Mouse (Mus musculus) layer of hippocampus, adult 18-20 months (tissue): ENCODE data around the gene Zfp2. TPM values are rescaled to one million over a fixed set of nuclear protein-coding genes. Genes with fewer than 3 reads are reported as not detected.

Experiments used
- DNase-seq, 2 experiments: peaks; one replicate each; pipeline ENCODE4 v3.0.0; 2022; ENCODE audit warnings: low spot score in 2 of 2
- total RNA-seq, 2 experiments: library from RNA; stranded (reverse); gene quantifications; 2 replicates each; pipeline ENCODE4 v1.2.3; 2021

The Zfp2 gene
- total RNA-seq, 2 experiments from 2014 or later: 20.2 to 21.6 TPM

- DNase-seq: no peak
Measured at GRCm38 (mm10) chr11:50883756-50884155, 32.2 kb downstream of the Zfp2 start.

- DNase-seq: no peak
Measured at GRCm38 (mm10) chr11:50878641-50879040, 37.3 kb downstream of the Zfp2 start.

- DNase-seq: no peak
Measured at GRCm38 (mm10) chr11:50850989-50851601, 64.9 kb downstream of the Zfp2 start.

GRCm38 (mm10) chr11:50850177-50850735 lies 65.7 kb downstream of the Zfp2 start, which contains the start of gene Grm6:
TSS of gene Grm6 (plus strand) at chr11:50850685.
- no peak for DNase-seq

- DNase-seq: no peak
Measured at GRCm38 (mm10) chr11:50849310-50849709, 66.7 kb downstream of the Zfp2 start.

Other genes with a start within 250 kb of the Zfp2 start
- 10 to 100 TPM; 41.7 to 45.2 TPM for gene Zfp354c, start 88.4 kb downstream of the Zfp2 start, total RNA-seq
- 1 to 10 TPM; 2.8 to 3.3 TPM for gene Zfp879, start 74.6 kb downstream of the Zfp2 start, total RNA-seq
- gene Grm6, start 65.5 kb downstream of the Zfp2 start, total RNA-seq: not detected
- gene Zfp454, start 28.5 kb downstream of the Zfp2 start, total RNA-seq: 1 to 10 TPM; 5.2 to 7.2 TPM
- 1 to 10 TPM; 6.6 to 7.0 TPM for gene Zfp354b, start 15.5 kb upstream of the Zfp2 start, total RNA-seq
- gene 4933414I15Rik, start 27.6 kb upstream of the Zfp2 start, total RNA-seq: not detected
- not detected for gene Prop1, start 37.6 kb upstream of the Zfp2 start, total RNA-seq
- gene Olfr1378, start 50.4 kb upstream of the Zfp2 start, total RNA-seq: not detected
- gene Olfr1377, start 65.8 kb upstream of the Zfp2 start, total RNA-seq: not detected
- gene Olfr51, start 87.4 kb upstream of the Zfp2 start, total RNA-seq: not detected
- gene Olfr54, start 98.1 kb upstream of the Zfp2 start, total RNA-seq: not detected
- not detected for gene Olfr1375, start 131.9 kb upstream of the Zfp2 start, total RNA-seq
- gene Zfp354a, start 143.1 kb upstream of the Zfp2 start, total RNA-seq: 10 to 100 TPM in 1 of 2 experiments, 1 to 10 TPM in 1; 10.0 to 11.7 TPM